Mouse (Mus musculus) macrophage (primary cell): ENCODE results near the gene Mucl3. TPM values are rescaled to one million over a fixed set of nuclear protein-coding genes. Genes with fewer than 3 reads are reported as not detected.

ENCODE experiments used
- H3K27ac ChIP-seq: fragments of 350-480 bp; formaldehyde crosslinking; 2 replicates; pipeline ENCODE4 v1.9.0; 2021
- H3K36me3 ChIP-seq: fragments of 350-480 bp; formaldehyde crosslinking; 2 replicates; pipeline ENCODE4 v1.9.0; 2021; ENCODE audit errors: inconsistent target
- H3K4me3 ChIP-seq: fragments of 350-480 bp; formaldehyde crosslinking; 2 replicates; pipeline ENCODE4 v1.9.0; 2021; ENCODE audit errors: inconsistent target
- H3K79me2 ChIP-seq: fragments of 350-480 bp; formaldehyde crosslinking; 2 replicates; pipeline ENCODE4 v1.9.0; 2021; ENCODE audit errors: inconsistent target
- WGBS: methylation state at CpG from one replicate; pipeline ENCODE4 v1.1.7; 2026; ENCODE audit warnings: inconsistent platforms; ENCODE audit not compliant: missing documents; 5-methylcytosine and 5-hydroxymethylcytosine counted together
- polyA plus RNA-seq: library from polyadenylated mRNA; stranded (reverse); fragments of 250-400 nt; gene quantifications from 3 replicates; pipeline ENCODE4 v1.2.4, GENCODE M21; 2018; ENCODE audit warnings: inconsistent platforms
- total RNA-seq, 78 experiments: library from RNA; depleted of rRNA; stranded (reverse); fragments of 250-400 nt; gene quantifications; 1 replicate in 9 of 78; 2 replicates in 24 of 78; 3 replicates in 43 of 78; 4 replicates in 2 of 78; pipeline ENCODE4 v1.2.4; 2018; ENCODE audit warnings: inconsistent platforms in 56 of 78

The Mucl3 gene
- total RNA-seq (2018; cell fraction: chromatin; rRNA removed) = not detected
- not detected for total RNA-seq (2018; cell fraction: cytosol; rRNA removed)
- total RNA-seq (2018; cell fraction: nucleus; rRNA removed) = not detected
- polyA plus RNA-seq = not detected in 3 replicates

DNA sequence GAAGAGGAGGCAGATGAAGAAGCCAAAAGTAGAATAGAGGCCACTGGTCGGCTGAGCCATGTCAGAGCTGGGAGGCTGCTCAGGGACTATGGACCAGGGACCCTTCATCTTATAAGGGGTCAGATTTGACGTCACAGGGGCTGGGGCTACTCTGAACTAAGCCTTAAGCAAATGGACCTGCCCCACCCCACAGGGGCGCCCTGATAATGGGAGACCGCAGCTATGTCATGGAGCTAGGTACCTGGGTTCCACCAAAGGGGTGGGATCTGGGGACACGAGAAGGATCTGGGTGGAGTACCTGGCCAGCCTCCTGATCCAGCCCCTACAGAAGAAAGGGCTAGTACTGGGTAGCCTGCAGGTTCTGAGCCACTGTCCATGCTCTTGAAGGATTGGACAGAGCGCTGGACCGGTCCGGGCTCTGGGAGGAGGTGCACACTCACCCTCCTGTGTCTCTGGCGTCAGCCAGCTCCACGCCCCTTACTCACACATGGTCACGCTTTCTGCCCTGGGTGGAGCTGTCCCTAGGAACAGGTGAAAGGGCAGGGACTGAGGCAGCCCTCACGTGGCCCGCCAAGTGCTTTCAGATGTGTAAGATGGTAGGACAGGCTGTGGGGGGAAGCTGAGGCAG, at the start of gene Mucl3:
Mucl3 (minus strand) TSS at position 87 of the 628 bp plus-strand sequence.
- Histone ChIP-seq H3K36me3 (no peaks in the 10 kb centered on the region), H3K27ac (no peak within 1 kb of the TSS), H3K4me3 (no peak within 1 kb of the TSS), H3K79me2 (no peaks in the 10 kb centered on the region)
- WGBS = 81% methylated on average over 13 of the region's 13 CpGs

DNA sequence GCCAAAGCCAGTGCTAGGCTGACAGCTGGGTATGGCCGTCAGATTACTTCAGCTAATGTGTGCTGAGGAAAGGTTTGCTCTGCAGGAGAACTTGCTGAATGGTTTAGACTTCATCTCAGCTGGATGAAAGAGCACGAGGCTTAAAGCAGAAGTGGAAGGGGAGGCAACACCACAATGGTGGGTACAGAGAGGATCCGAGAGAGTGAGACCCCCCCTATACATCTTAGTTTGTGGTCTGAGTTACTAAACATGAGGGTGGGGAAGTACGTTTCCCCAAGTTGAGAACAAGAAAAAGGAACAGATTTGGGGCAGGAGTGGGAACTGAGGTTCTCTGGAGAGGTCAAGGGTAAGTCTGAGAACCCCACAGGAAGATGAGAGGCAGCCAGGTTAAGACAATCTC, 48.9 kb upstream of the Mucl3 start:
- Histone ChIP-seq H3K27ac (no peak overlapping the region), H3K4me3 (no peak overlapping the region), H3K36me3 (no peaks in the 10 kb centered on the region), H3K79me2 (no peaks in the 10 kb centered on the region)
- WGBS = 28% methylated on average over 4 of the region's 4 CpGs

DNA sequence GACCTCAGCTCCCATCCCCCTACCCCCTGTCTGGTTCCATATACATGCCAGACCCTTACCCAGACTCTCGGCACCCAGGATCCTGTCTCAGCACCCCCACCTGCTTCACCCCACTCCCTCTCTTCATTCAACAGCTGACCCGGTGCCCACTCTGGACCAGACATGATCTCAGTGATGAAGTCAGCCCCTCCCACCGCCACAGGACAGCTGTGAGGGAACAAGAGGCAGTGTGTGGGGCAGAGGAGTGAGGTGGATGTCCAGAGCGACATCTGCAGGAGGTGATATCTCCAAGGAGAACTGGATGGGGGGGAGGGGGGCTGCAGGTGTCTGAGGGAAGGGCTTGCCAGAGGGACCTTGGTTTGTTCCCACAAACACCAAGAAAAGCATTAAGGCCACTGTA, 48.3 kb upstream of the Mucl3 start:
- Histone ChIP-seq H3K4me3 (no peak overlapping the region), H3K36me3 (no peaks in the 10 kb centered on the region), H3K27ac (no peak overlapping the region), H3K79me2 (no peaks in the 10 kb centered on the region)
- 87% methylated on average over 4 of the region's 4 CpGs for WGBS

DNA sequence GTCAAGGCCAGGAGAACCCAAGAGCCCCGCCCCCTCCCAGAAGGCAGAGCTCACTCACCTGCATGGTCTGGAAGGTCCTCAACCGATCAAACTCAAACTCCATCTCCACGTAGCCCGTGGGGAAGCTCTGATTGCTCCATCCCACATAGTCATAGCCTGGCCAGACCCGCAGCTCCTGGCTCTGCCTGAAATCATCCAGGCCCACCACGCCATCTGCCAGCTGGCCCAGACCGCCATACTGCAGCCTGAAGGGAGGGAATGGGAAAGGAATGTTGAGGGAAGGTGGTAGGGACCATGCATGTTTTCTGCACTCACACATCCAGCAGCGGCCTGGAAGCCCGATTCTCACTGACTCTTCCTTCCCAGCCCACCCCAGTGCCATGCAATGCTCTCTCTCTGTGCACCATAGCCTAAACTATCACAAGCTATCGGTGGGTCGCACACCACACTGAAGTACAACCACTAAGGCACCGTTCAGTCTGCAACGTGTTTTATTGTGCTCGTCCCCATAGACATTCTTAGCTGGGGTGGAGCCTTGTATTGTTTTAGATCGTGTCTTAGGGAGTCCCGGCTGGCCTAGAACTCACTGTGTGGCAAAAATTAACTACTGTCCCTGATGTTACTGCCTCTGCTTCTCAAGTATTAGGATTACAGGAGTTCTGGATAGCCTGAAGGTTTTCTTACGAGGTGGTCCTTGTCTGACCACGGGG, 46.6 kb upstream of the Mucl3 start:
- Histone ChIP-seq H3K4me3 (no peak overlapping the region), H3K36me3 (no peaks in the 10 kb centered on the region), H3K79me2 (no peaks in the 10 kb centered on the region), H3K27ac (no peak overlapping the region)
- 94% methylated on average over 18 of the region's 18 CpGs for WGBS

DNA sequence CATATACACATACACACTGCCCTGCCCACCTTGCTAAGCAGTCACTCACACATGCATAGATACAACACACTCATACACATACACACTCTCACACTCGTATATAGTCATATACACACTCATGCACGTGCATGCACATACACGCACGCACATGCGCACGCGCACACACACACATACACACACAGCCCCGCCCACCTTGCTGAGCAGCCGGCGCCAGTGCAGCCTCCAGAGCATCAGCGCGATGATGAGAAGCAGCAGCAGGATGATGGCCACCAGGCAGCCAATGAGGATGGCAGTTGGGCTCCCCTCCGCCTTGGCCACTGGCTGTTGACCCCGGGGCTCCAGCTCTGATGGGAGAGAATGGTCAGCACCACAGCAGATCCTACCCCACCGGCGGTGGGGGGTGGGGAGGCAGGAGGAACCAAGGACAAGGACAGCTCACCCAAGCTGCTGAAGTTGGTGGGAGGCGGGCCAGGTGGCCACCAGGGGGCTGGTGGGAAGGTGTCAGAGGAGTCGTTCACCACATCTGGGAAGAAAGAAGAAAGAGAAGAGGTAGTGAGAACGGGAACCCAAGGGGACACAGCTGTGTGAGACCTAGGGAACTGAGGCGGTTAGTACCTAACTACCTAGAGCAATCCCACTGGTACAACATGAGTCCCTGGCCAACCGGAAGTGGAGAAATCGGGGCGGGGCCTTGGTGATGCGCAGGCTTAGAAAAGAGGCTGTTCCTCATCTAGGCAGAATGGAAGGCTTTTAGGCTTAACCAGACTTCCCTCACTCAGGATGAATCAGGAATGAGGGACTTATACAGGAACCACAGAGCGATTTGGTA, 45.1 kb upstream of the Mucl3 start:
- Histone ChIP-seq H3K79me2 (no peaks in the 10 kb centered on the region), H3K27ac (no peak overlapping the region), H3K4me3 (no peak overlapping the region), H3K36me3 (no peaks in the 10 kb centered on the region)
- WGBS = 75% methylated on average over 24 of the region's 25 CpGs

DNA sequence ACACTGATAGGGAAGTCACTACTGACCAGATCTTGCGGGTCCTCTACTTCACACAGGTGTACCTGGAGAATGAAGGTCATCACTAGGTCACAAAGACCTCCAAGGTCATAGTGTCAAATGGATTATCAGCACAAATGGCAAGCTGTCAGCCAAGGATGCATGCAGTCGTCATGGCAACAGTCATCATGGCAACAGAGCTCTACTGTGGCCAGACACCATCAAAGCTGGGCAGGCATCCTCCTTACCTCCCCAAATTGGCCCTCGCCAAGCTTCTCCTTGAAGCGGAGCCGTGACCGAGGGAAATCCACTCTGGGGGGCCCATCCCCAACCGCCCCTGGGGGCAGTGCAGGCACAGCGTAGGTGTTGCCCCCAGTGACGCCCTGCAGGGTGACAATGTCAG, 41.6 kb upstream of the Mucl3 start:
- 78% methylated on average over 8 of the region's 9 CpGs for WGBS
- H3K27ac ChIP-seq = no peak overlapping the region
- no peak overlapping the region for H3K4me3 ChIP-seq
- H3K79me2 ChIP-seq = no peaks in the 10 kb centered on the region
- H3K36me3 ChIP-seq = no peaks in the 10 kb centered on the region

DNA sequence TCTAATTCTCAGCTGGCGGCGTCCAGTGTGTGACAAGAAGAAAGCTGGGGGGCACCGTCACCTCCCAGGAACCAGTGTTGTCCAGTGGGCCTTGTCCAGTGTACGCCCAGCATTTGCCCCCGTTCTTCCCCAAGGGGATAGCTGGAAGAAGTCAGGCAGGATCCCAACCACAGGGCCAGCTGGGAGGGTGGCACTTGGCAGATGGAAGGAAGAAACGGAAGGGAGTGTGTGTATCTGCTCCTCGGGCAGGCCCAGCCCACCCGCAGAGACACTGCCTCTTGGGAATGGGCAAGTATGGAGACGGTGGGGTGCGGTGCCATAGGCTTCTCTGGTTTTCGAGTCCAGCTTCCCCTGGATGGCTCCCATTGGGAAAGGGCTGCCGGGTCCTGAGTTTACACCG, 38.5 kb upstream of the Mucl3 start:
- Histone ChIP-seq H3K79me2 (no peaks in the 10 kb centered on the region), H3K4me3 (no peak overlapping the region), H3K36me3 (no peaks in the 10 kb centered on the region), H3K27ac (no peak overlapping the region)
- 85% methylated on average over 13 of the region's 13 CpGs for WGBS

DNA sequence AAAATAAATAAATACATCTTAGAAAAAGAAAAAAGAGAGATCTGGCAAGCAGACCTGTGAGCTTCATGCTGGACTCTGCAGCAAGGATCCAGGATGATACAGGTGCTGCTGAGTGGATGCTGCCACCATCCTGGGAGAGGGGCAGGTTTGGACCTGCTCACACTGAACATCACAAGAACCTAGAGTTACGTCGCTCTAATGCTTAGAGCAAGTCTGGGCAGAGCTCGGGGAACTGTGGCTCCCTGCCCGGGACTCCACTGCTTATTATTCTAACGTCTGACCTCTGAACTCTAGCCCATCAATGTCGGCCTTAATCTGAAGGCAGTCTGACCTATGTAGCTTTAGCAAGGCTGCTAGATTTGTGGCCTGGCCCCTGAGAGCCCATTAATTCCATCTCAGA, 37.1 kb upstream of the Mucl3 start:
- Histone ChIP-seq H3K36me3 (no peaks in the 10 kb centered on the region), H3K4me3 (no peak overlapping the region), H3K27ac (no peak overlapping the region), H3K79me2 (no peaks in the 10 kb centered on the region)
- 87% methylated on average over 6 of the region's 6 CpGs for WGBS

DNA sequence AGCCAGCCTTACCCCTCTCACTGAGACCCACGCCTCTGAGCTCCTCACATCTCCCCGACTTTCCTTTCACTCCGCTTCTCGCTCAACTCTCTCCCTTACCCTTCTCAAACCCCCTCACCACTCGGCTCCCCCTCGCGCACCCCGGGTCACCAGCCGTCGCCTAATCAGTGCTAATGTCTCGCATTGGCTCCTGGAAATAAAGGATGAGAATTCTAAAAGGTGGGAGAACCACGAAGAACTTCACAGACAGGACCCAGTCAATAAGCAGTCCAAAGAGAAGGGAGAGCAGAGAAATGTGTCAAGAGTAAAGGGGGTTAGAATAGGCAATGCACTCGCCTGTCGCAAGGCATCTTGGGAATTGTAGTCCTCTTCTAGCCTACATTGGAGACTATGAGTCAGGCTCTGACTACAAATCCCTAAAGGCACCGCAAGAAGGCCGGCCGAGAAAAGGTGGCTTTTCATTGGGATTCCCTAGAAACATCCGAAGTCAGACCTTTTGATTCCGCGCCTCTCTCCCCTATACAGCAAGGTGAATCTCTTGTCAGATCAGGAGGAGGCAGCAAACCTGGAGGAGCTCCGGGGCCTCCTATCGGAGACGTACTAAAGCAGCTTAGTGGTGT, 30.0 kb upstream of the Mucl3 start, which contains the start of gene Gtf2h4:
Gtf2h4 (minus strand) TSS at position 324 of the 620 bp plus-strand sequence.
- WGBS = 3% methylated on average over 23 of the region's 23 CpGs
- Histone ChIP-seq H3K36me3 (no peaks in the 10 kb centered on the region; the same call in 1 of the 2 replicates), H3K4me3 (peak within 1 kb of the TSS; percentile 92), H3K79me2 (no peaks in the 10 kb centered on the region), H3K27ac (peak within 1 kb of the TSS; percentile 27; the same call in 1 of the 2 replicates)

DNA sequence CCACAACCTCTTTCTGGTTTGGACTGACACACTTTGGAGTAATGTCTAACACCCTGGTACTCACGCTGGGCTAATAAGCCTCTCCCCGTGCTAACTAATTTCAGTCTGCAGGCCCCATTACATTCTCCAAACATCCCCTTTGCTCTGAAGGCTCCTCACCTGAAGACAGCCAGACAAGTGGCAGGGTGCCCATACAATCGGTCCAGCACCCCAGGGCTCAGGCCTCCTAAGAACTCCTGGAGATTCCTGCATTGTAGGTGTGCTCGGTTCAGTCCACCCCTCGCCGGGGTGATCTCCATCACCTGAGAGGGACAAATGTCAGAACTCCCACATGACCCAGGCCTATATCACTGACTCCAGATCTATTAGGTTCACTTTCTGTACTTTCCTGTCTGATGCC, 29.0 kb upstream of the Mucl3 start:
- Histone ChIP-seq H3K4me3 (no peak overlapping the region; the same call in 1 of the 2 replicates), H3K36me3 (no peaks in the 10 kb centered on the region; the same call in 1 of the 2 replicates), H3K27ac (no peak overlapping the region), H3K79me2 (no peaks in the 10 kb centered on the region)
- WGBS = 89% methylated on average over 6 of the region's 6 CpGs

DNA sequence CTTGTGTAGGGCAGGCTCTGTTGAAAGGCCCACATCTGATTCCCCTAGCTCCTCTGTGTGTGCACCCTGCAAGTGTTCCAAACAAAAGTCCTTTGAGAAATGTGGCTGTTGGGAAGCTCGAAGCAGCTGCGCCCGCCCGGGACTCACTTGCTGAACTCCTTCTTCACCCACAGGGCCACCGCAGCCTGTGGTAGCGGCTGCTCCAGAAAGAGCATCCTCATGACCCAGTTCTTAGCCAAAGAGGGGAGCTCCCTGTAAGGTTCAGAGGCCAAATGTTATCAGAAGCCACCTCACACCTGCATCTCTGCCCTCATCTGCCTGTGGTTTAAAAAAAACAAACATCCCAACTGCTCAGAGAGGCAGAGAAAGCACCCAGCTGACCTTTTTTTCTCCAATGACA, 28.4 kb upstream of the Mucl3 start:
- Histone ChIP-seq H3K27ac (no peak overlapping the region), H3K36me3 (no peaks in the 10 kb centered on the region; the same call in 1 of the 2 replicates), H3K4me3 (no peak overlapping the region), H3K79me2 (no peaks in the 10 kb centered on the region)
- 97% methylated on average over 6 of the region's 6 CpGs for WGBS

DNA sequence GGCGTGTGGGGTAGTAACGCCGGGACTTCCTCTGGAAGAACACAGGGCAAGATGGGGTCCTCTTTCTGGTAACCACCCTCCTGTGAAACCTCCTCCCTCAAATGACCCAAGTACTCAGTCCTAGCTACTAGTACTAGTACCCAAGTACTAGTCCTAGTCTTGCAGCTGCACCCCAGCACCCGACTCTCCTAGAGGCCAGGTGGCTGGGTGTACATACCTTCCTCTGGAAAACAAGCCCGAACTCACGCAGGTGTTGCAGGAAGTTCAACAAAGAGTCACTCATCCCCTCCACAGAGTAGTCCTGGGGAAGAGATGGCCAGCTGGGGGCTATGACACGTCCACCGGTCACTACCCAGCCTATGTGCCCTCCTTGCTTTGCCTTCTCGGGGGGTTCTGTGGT, 26.2 kb upstream of the Mucl3 start:
- H3K36me3 ChIP-seq = no peaks in the 10 kb centered on the region; the same call in 1 of the 2 replicates
- no peaks in the 10 kb centered on the region for H3K79me2 ChIP-seq
- WGBS = 97% methylated on average over 9 of the region's 9 CpGs
- H3K27ac ChIP-seq = no peak overlapping the region
- no peak overlapping the region for H3K4me3 ChIP-seq

DNA sequence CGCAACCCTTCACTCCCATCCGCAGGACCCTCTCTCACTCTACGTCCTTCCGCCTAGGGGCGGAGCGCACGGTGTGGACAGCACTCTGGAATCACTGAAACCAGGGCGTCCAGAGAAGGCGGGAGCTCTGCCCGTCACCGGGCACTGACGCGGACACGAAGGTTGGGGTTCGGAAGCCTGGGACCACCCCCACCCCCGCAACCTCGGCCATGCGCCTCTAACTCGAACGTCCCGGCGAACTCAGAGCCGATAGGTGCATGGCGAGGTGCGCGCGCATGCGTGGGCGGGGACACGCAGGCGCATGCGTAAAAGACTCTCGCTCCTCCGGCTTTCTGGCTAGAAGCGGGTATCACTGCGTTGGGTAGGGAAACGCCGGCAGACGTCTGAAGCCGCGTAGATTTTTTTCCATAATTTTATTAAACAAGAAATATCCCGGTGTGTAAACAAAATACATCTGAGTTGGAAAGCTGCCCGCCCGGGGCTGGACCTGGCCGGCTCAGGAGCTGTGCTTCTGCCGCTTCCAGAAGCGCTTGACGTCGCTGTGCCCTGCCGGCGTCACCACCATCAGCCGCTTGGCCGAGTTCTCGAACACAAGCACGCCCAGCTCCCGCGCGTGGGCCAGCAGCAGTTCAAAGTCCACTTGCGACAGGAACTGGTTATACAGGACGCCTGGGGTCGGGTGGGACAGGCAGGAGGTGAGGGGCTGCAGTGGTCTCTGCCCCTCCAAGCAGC, 24.0 kb upstream of the Mucl3 start, which contains the start of gene Vars2:
Vars2 (minus strand) TSS at position 259 of the 732 bp plus-strand sequence.
- peak within 1 kb of the TSS; percentile 10; the same call in 1 of the 2 replicates for H3K27ac ChIP-seq
- H3K4me3 ChIP-seq = peak within 1 kb of the TSS; percentile 71
- H3K36me3 ChIP-seq = no peaks in the 10 kb centered on the region; the same call in 1 of the 2 replicates
- no peaks in the 10 kb centered on the region for H3K79me2 ChIP-seq
- WGBS = under 1% methylated on average over 61 of the region's 61 CpGs
